Mouse (Mus musculus) testis, adult 2 months (tissue): ENCODE measurements at regions not wholly inside any gene's neighbourhood (a gene's known extent, or its start where the extent isn't known, plus 50 kb on each side); places are given as distances from the start of the nearest gene placed in this dataset.

Source experiments
- CTCF ChIP-seq: fragments of 200-500 bp; IDR thresholded peaks from 2 replicates; pipeline ENCODE4 v1.5.1; 2012; ENCODE audit warnings: low read depth, mild to moderate bottlenecking, inconsistent platforms, low read length, moderate library complexity; ENCODE audit not compliant: control insufficient read depth, insufficient read depth, insufficient replicate concordance
- POLR2A ChIP-seq: fragments of 200-500 bp; IDR thresholded peaks from 2 replicates; pipeline ENCODE4 v1.6.1; 2012; ENCODE audit warnings: low read depth, mild to moderate bottlenecking, inconsistent platforms, low read length, moderate library complexity; ENCODE audit not compliant: control insufficient read depth

DNA sequence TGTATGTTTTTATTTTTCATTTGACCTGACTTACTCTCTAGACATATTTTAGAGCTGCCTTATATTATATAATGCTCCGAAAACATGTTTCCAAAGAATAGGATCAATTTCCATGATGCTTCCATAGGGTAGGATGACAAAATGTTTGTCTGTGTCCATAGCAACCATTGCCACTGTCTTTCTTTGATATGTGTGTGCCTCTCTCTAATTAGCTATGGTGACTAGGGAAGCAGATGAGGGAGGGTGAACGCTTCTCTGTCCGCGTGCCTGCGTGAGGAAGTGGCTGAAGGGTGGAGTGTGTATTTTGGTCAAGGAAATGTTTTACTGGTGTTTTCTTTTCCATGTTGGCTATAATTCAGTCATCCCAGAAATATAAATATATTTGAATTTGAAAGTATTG, 104.2 kb upstream of the Fn1 start:
- TF ChIP-seq POLR2A (no peak), CTCF (no peak)
